Mouse (Mus musculus): ENCODE measurements around the gene Traip. TPM values are rescaled to one million over a fixed set of nuclear protein-coding genes. Genes with fewer than 3 reads are reported as not detected.

Traip gene
- polyA plus RNA-seq, 1 experiment from 2014 or later: 24.5 TPM

- Histone ChIP-seq H3K9me3 (ENCODE audit: control insufficient read depth, low read length) (no peaks in the 10 kb centered on the region), H3K4me2 (replicated peaks; ENCODE audit: low read depth, low read length) (peak overlapping the region; percentile 45), H3K27ac (ENCODE audit: low read depth, low read length) (peak overlapping the region; percentile 100), H3K9ac (ENCODE audit: low read depth, low read length) (peak overlapping the region; percentile 79), H3K27me3 (ENCODE audit: control insufficient read depth, insufficient read depth, low read length) (no peaks in the 10 kb centered on the region), H3K4me3 (ENCODE audit: low read length) (peak overlapping the region; percentile 53), H3K36me3 (ENCODE audit: control insufficient read depth, insufficient read depth, low read length) (peaks cover 5% of the 10 kb centered on the region; the same call in 1 of the 2 replicates), H3K4me1 (ENCODE audit: control insufficient read depth, insufficient read depth, low read length) (peaks cover 40% of the 10 kb centered on the region)
- WGBS: 32% methylated on average over 9 of the region's 9 CpGs
- no peak for ATAC-seq (ENCODE audit: low FRiP score, low TSS enrichment)
Measured at GRCm38 (mm10) chr9:107984754-107985055, 34.8 kb downstream of the Traip start.

GRCm38 (mm10) chr9:107985131-107986119 is 35.5 kb downstream of the Traip start, which contains the start of gene Inka1:
Gene Inka1, minus strand, starts transcription at chr9:107985879.
- 0% methylated on average over 55 of the region's 58 CpGs for WGBS
- H3K4me3 ChIP-seq (ENCODE audit: low read length): peak within 1 kb of the TSS; percentile 53
- peaks cover 3% of the 10 kb centered on the region; the same call in 1 of the 2 replicates for H3K36me3 ChIP-seq (ENCODE audit: control insufficient read depth, insufficient read depth, low read length)
- peak within 1 kb of the TSS; percentile 100 for H3K27ac ChIP-seq (ENCODE audit: low read depth, low read length)
- H3K9ac ChIP-seq (ENCODE audit: low read depth, low read length): peak within 1 kb of the TSS; percentile 79
- H3K4me1 ChIP-seq (ENCODE audit: control insufficient read depth, insufficient read depth, low read length): peaks cover 40% of the 10 kb centered on the region
- ATAC-seq (ENCODE audit: low FRiP score, low TSS enrichment): peak; percentile 64
- H3K27me3 ChIP-seq (ENCODE audit: control insufficient read depth, insufficient read depth, low read length): no peaks in the 10 kb centered on the region
- no peaks in the 10 kb centered on the region for H3K9me3 ChIP-seq (ENCODE audit: control insufficient read depth, low read length)
- peak within 1 kb of the TSS; percentile 45 for H3K4me2 ChIP-seq (replicated peaks; ENCODE audit: low read depth, low read length)

GRCm38 (mm10) chr9:107986376-107986775 is 36.4 kb downstream of the Traip start:
- no peaks in the 10 kb centered on the region for H3K9me3 ChIP-seq (ENCODE audit: control insufficient read depth, low read length)
- 5% methylated on average over 18 of the region's 18 CpGs for WGBS
- H3K9ac ChIP-seq (ENCODE audit: low read depth, low read length): peak overlapping the region; percentile 79; the same call in 1 of the 2 replicates
- H3K27ac ChIP-seq (ENCODE audit: low read depth, low read length): no peak overlapping the region; the same call in 1 of the 2 replicates
- ATAC-seq (ENCODE audit: low FRiP score, low TSS enrichment): peak; percentile 25
- H3K36me3 ChIP-seq (ENCODE audit: control insufficient read depth, insufficient read depth, low read length): peaks cover 3% of the 10 kb centered on the region; the same call in 1 of the 2 replicates
- H3K27me3 ChIP-seq (ENCODE audit: control insufficient read depth, insufficient read depth, low read length): no peaks in the 10 kb centered on the region
- H3K4me2 ChIP-seq (replicated peaks; ENCODE audit: low read depth, low read length): peak overlapping the region; percentile 45
- H3K4me1 ChIP-seq (ENCODE audit: control insufficient read depth, insufficient read depth, low read length): peaks cover 32% of the 10 kb centered on the region
- H3K4me3 ChIP-seq (ENCODE audit: low read length): peak overlapping the region; percentile 53

DNA sequence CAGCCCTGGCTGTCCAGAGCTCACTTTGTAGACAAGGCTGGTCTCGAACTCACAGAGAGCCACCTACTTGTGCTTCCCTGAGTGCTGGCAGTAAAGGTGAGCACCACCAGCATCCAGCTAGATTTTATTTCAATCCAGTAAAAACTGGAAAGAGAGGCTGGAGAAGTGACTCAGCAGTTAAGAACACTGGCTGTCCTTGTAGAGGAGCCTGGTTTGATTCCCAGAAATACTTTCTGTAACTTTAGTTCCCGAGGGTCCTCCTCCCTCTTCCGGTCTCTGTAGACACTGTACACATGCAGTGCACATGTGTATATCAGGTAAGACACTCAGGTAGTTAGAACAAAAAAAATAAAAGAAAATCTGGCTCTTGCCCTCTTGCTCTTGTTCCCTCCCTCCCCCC is 38.0 kb downstream of the Traip start:
- Histone ChIP-seq H3K36me3 (ENCODE audit: control insufficient read depth, insufficient read depth, low read length) (peaks cover 3% of the 10 kb centered on the region; the same call in 1 of the 2 replicates), H3K27me3 (ENCODE audit: control insufficient read depth, insufficient read depth, low read length) (no peaks in the 10 kb centered on the region), H3K4me2 (replicated peaks; ENCODE audit: low read depth, low read length) (no peak overlapping the region), H3K9me3 (ENCODE audit: control insufficient read depth, low read length) (no peaks in the 10 kb centered on the region), H3K27ac (ENCODE audit: low read depth, low read length) (no peak overlapping the region; the same call in 1 of the 2 replicates), H3K9ac (ENCODE audit: low read depth, low read length) (no peak overlapping the region), H3K4me1 (ENCODE audit: control insufficient read depth, insufficient read depth, low read length) (peaks cover 17% of the 10 kb centered on the region), H3K4me3 (ENCODE audit: low read length) (no peak overlapping the region)
- ATAC-seq (ENCODE audit: low FRiP score, low TSS enrichment): no peak
- 66% methylated on average over 3 of the region's 3 CpGs for WGBS

GRCm38 (mm10) chr9:107992197-107992596 is 42.3 kb downstream of the Traip start, which contains the start of gene Cdhr4:
Gene Cdhr4, plus strand, starts transcription at chr9:107992497.
- Histone ChIP-seq H3K9me3 (ENCODE audit: control insufficient read depth, low read length) (no peaks in the 10 kb centered on the region), H3K9ac (ENCODE audit: low read depth, low read length) (no peak within 1 kb of the TSS), H3K4me2 (replicated peaks; ENCODE audit: low read depth, low read length) (no peak within 1 kb of the TSS), H3K27me3 (ENCODE audit: control insufficient read depth, insufficient read depth, low read length) (no peaks in the 10 kb centered on the region), H3K4me3 (ENCODE audit: low read length) (no peak within 1 kb of the TSS), H3K36me3 (ENCODE audit: control insufficient read depth, insufficient read depth, low read length) (no peaks in the 10 kb centered on the region), H3K27ac (ENCODE audit: low read depth, low read length) (no peak within 1 kb of the TSS), H3K4me1 (ENCODE audit: control insufficient read depth, insufficient read depth, low read length) (0 out of 2 replicates have a peak, but pooled peaks cover 3% of the 10 kb centered on the region)
- 73% methylated on average over 2 of the region's 2 CpGs for WGBS
- ATAC-seq (ENCODE audit: low FRiP score, low TSS enrichment): no peak

GRCm38 (mm10) chr9:107993013-107993412 is 43.1 kb downstream of the Traip start:
- Histone ChIP-seq H3K9me3 (ENCODE audit: control insufficient read depth, low read length) (no peaks in the 10 kb centered on the region), H3K27me3 (ENCODE audit: control insufficient read depth, insufficient read depth, low read length) (no peaks in the 10 kb centered on the region), H3K4me3 (ENCODE audit: low read length) (no peak overlapping the region), H3K36me3 (ENCODE audit: control insufficient read depth, insufficient read depth, low read length) (no peaks in the 10 kb centered on the region), H3K4me2 (replicated peaks; ENCODE audit: low read depth, low read length) (no peak overlapping the region), H3K9ac (ENCODE audit: low read depth, low read length) (no peak overlapping the region), H3K4me1 (ENCODE audit: control insufficient read depth, insufficient read depth, low read length) (no peaks in the 10 kb centered on the region), H3K27ac (ENCODE audit: low read depth, low read length) (no peak overlapping the region)
- WGBS: 94% methylated on average over 11 of the region's 11 CpGs
- no peak for ATAC-seq (ENCODE audit: low FRiP score, low TSS enrichment)

GRCm38 (mm10) chr9:107994464-107994863 is 44.5 kb downstream of the Traip start:
- Histone ChIP-seq H3K9ac (ENCODE audit: low read depth, low read length) (no peak overlapping the region), H3K4me1 (ENCODE audit: control insufficient read depth, insufficient read depth, low read length) (no peaks in the 10 kb centered on the region), H3K27me3 (ENCODE audit: control insufficient read depth, insufficient read depth, low read length) (no peaks in the 10 kb centered on the region), H3K4me3 (ENCODE audit: low read length) (no peak overlapping the region), H3K36me3 (ENCODE audit: control insufficient read depth, insufficient read depth, low read length) (no peaks in the 10 kb centered on the region), H3K27ac (ENCODE audit: low read depth, low read length) (no peak overlapping the region), H3K4me2 (replicated peaks; ENCODE audit: low read depth, low read length) (no peak overlapping the region), H3K9me3 (ENCODE audit: control insufficient read depth, low read length) (no peaks in the 10 kb centered on the region)
- no peak for ATAC-seq (ENCODE audit: low FRiP score, low TSS enrichment)
- WGBS: 44% methylated on average over 2 of the region's 2 CpGs

- WGBS: 95% methylated on average over 21 of the region's 21 CpGs
- Histone ChIP-seq H3K4me3 (ENCODE audit: low read length) (no peak overlapping the region), H3K4me1 (ENCODE audit: control insufficient read depth, insufficient read depth, low read length) (no peaks in the 10 kb centered on the region), H3K27ac (ENCODE audit: low read depth, low read length) (no peak overlapping the region), H3K27me3 (ENCODE audit: control insufficient read depth, insufficient read depth, low read length) (no peaks in the 10 kb centered on the region), H3K4me2 (replicated peaks; ENCODE audit: low read depth, low read length) (no peak overlapping the region), H3K36me3 (ENCODE audit: control insufficient read depth, insufficient read depth, low read length) (no peaks in the 10 kb centered on the region), H3K9me3 (ENCODE audit: control insufficient read depth, low read length) (no peaks in the 10 kb centered on the region), H3K9ac (ENCODE audit: low read depth, low read length) (no peak overlapping the region)
- no peak for ATAC-seq (ENCODE audit: low FRiP score, low TSS enrichment)
Measured at GRCm38 (mm10) chr9:107995513-107995912, 45.6 kb downstream of the Traip start.

DNA sequence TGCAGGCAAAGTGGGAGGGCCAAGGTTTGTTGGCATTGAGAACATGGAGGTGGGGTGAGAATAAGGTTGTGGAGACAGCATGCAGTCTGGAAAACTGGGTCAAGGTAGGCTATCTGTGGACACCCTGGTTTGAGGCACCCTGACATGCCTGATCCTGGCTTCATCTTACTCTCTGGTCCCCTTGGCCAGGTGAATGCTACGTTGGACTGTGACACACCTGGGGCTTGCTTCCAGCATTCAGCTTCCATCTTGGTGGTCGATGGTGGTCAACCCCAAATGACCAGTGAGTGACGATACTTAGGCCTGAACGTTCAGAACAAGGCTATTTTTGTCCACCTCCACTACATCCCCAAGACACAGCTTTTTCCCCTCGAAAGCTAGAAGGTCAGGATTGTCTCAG is 46.1 kb downstream of the Traip start, which contains the start of gene Gm20662:
Gm20662 (plus strand) TSS at position 301 of the 400 bp plus-strand sequence.
- H3K9ac ChIP-seq (ENCODE audit: low read depth, low read length): no peak within 1 kb of the TSS
- no peaks in the 10 kb centered on the region for H3K4me1 ChIP-seq (ENCODE audit: control insufficient read depth, insufficient read depth, low read length)
- no peaks in the 10 kb centered on the region for H3K27me3 ChIP-seq (ENCODE audit: control insufficient read depth, insufficient read depth, low read length)
- H3K4me2 ChIP-seq (replicated peaks; ENCODE audit: low read depth, low read length): no peak within 1 kb of the TSS
- H3K4me3 ChIP-seq (ENCODE audit: low read length): no peak within 1 kb of the TSS
- 91% methylated on average over 5 of the region's 5 CpGs for WGBS
- H3K9me3 ChIP-seq (ENCODE audit: control insufficient read depth, low read length): no peaks in the 10 kb centered on the region
- no peak within 1 kb of the TSS for H3K27ac ChIP-seq (ENCODE audit: low read depth, low read length)
- H3K36me3 ChIP-seq (ENCODE audit: control insufficient read depth, insufficient read depth, low read length): no peaks in the 10 kb centered on the region
- no peak for ATAC-seq (ENCODE audit: low FRiP score, low TSS enrichment)

Measured in kidney, embryonic 14.5 days (tissue).